Mouse (Mus musculus) heart, embryonic 10.5 days (tissue): ENCODE measurements at regions not wholly inside any gene's neighbourhood (a gene's known extent, or its start where the extent isn't known, plus 50 kb on each side); places are given as distances from the start of the nearest gene placed in this dataset.

ENCODE experiments used
- DNase-seq: peaks from one replicate; pipeline ENCODE4 v3.0.0-alpha.2; 2017; ENCODE audit warnings: low spot score
- H3K27ac ChIP-seq: fragments of 300-500 bp; sonication (generic); 2 replicates; pipeline ENCODE4 v1.5.1; 2016; ENCODE audit warnings: mild to moderate bottlenecking
- H3K27me3 ChIP-seq: fragments of 300-500 bp; sonication (generic); 2 replicates; pipeline ENCODE4 v1.6.1; 2016; ENCODE audit warnings: mild to moderate bottlenecking; ENCODE audit not compliant: poor library complexity, insufficient read depth, severe bottlenecking
- H3K36me3 ChIP-seq: fragments of 300-500 bp; sonication (generic); 2 replicates; pipeline ENCODE4 v1.6.1; 2016; ENCODE audit warnings: mild to moderate bottlenecking, moderate library complexity
- H3K4me1 ChIP-seq: fragments of 300-500 bp; sonication (generic); 2 replicates; pipeline ENCODE4 v1.6.1; 2016; ENCODE audit warnings: mild to moderate bottlenecking
- H3K4me3 ChIP-seq: fragments of 300-500 bp; sonication (generic); 2 replicates; pipeline ENCODE4 v1.5.1; 2016; ENCODE audit warnings: mild to moderate bottlenecking, moderate library complexity
- H3K9me3 ChIP-seq: fragments of 300-500 bp; sonication (generic); 2 replicates; pipeline ENCODE4 v1.6.1; 2016; ENCODE audit warnings: mild to moderate bottlenecking, moderate library complexity
- WGBS: fragments of 180-500 bp; shearing (Covaris S2); methylation state at CpG from one replicate; pipeline ENCODE4 v1.1.7; 2016; 5-methylcytosine and 5-hydroxymethylcytosine counted together

DNA sequence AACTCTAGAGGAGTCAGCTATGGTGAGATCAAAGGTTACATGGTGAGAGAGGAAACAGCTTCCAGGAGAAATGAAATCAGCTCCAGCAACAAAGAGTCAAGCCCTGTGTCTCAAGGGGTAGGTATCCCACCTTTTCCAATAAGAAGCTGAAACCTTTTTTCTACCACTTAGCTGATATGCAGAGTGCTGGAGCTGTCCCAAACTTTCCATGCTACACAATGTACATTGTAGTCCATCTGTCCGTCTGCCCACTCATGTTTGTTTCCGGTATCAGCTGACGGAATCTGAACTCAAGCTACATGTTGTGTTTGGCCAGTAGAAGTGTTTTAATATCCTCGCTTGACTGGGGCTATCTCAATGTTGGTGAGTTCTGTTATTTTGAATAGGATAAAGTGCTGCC lies 83.6 kb upstream of the Ngf start:
- H3K27me3 ChIP-seq: no peaks in the 10 kb centered on the region
- H3K27ac ChIP-seq: no peak overlapping the region
- no peaks in the 10 kb centered on the region for H3K36me3 ChIP-seq
- no peak for DNase-seq
- peaks cover 4% of the 10 kb centered on the region; the same call in 1 of the 2 replicates for H3K4me1 ChIP-seq
- WGBS: 58% methylated on average over 4 of the region's 4 CpGs
- no peaks in the 10 kb centered on the region for H3K9me3 ChIP-seq
- no peak overlapping the region for H3K4me3 ChIP-seq

DNA sequence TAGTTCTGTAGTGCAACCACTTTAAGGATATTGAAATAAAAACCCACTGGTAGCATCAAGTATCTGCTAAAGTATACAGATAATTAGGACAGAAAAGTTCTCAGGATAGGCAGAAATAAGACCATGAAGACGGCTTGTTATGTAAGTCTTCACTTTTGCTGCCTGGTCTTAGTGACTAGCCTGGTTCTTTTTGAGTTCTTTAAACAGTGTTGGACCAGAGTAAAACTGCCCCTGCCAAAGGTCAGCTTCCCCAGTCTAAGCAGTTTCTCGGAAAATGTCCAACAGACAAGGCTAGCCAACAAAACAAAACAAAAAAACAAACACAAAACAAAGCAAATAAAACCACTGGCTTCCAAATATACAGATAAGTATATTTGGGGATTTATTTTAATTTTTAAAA lies 85.1 kb upstream of the Ngf start:
- WGBS: 75% methylated on average over 2 of the region's 2 CpGs
- no peak for DNase-seq
- H3K9me3 ChIP-seq: no peaks in the 10 kb centered on the region
- no peak overlapping the region for H3K27ac ChIP-seq
- H3K27me3 ChIP-seq: no peaks in the 10 kb centered on the region
- no peak overlapping the region for H3K4me3 ChIP-seq
- H3K4me1 ChIP-seq: peaks cover 4% of the 10 kb centered on the region; the same call in 1 of the 2 replicates
- H3K36me3 ChIP-seq: no peaks in the 10 kb centered on the region

DNA sequence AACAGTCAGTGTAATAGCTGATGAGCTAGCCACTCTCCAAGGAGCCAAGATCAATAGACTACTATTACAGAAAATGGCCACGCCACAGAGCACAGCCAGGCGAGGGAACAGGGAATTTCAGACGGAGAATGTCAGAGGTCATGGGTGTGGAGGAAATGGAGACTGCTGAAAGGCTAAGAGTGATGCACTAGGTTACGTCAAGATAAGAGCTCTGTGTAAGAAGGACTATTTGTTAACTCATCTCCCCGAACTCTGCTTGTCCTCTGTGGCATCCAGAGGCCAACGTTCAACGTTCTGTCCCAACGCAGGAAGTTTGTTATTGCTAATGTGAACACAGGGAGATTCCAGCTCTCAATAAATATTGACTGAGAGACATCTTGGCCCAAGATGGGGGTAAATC lies 86.0 kb upstream of the Ngf start:
- Histone ChIP-seq H3K27ac (no peak overlapping the region), H3K27me3 (no peaks in the 10 kb centered on the region), H3K9me3 (no peaks in the 10 kb centered on the region), H3K4me3 (no peak overlapping the region), H3K4me1 (peaks cover 4% of the 10 kb centered on the region; the same call in 1 of the 2 replicates), H3K36me3 (no peaks in the 10 kb centered on the region)
- DNase-seq: no peak
- WGBS: 27% methylated on average over 8 of the region's 8 CpGs

DNA sequence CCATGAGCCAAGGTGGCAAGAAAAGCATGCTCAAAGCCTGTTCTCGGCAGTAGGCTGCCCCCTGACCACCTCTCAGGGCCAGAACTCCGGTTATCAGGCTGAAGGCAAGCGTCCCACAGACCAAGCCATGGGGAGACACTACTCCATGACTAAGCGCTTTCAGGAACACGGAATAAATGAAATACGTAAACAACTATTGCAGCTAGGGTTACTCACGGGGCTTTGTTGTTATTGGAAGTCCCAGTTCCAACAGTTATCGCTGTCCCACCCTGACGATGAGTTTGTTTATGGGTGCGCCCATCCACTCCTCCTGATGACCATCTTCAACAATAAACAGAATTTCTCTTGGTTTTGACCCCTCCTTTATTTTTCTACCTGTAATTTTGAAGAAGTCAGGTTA lies 88.0 kb upstream of the Ngf start:
- Histone ChIP-seq H3K27ac (no peak overlapping the region), H3K4me1 (peaks cover 4% of the 10 kb centered on the region; the same call in 1 of the 2 replicates), H3K9me3 (no peaks in the 10 kb centered on the region), H3K27me3 (no peaks in the 10 kb centered on the region), H3K36me3 (no peaks in the 10 kb centered on the region), H3K4me3 (no peak overlapping the region)
- DNase-seq: no peak
- WGBS: 88% methylated on average over 10 of the region's 10 CpGs

DNA sequence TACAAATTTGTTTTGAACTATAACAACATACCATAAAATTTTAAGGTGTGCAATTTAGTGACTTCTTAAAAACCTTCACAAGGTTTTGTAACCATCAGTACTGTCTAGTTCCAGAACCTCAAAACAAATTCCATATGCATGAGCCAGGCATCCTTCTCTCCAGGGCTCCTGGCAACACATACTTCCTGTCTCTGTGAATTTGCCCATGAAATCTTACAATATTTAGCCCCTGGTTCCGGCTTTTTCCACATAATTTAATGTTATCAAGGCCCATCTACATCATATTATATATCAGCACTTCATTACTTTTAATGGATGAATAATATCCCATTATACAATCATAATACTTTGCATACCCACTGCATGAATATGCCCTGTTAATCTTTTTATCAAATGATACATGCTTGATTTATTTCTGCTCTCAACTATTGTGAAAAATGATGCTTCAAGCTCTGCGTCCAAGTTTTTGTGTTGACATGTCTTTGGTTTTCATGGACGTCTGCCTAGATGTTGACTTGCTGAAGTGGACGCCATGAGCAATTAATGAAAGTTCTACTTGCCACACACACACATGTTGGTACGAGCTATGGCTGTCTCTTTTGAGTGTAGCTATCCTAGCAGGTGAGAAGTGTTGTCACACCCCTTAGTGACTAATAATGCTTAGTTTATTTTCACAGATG lies 95.2 kb upstream of the Ngf start:
- 81% methylated on average over 5 of the region's 5 CpGs for WGBS
- H3K4me1 ChIP-seq: no peaks in the 10 kb centered on the region
- H3K9me3 ChIP-seq: no peaks in the 10 kb centered on the region
- H3K36me3 ChIP-seq: no peaks in the 10 kb centered on the region
- no peak overlapping the region for H3K4me3 ChIP-seq
- no peak overlapping the region for H3K27ac ChIP-seq
- no peaks in the 10 kb centered on the region for H3K27me3 ChIP-seq
- no peak for DNase-seq

DNA sequence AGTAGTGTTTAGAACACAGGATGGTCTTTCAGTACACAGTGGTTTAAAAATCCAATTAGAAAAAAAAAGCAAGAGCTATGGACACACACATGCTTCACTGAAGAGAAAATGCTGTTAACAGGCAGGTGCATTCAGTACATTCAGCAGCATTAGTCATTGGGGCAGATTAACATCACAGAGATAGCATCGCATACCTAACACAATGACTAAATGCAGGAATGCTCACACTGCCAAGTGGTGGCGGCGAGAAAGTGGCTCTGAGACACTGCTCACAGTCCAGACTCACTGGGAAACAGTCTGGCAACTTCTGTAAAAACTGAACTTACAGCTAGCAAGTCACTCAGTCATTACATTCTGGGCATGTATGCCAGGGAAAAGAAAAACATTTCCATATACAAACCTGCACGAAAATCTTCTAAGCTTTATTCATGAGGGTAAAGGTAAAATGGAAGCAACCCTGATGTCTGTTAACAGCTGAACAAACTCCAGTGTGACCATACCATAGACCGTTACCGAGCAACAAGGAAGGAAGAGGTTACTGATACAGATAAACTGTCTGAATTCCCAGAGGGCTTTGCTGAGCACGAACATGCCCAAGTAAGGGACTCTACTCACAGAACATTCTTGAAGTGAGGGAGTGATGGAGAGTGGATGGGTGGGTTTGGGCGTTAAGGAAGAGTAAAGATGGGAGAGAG lies 97.4 kb upstream of the Ngf start:
- no peak for DNase-seq
- H3K4me1 ChIP-seq: no peaks in the 10 kb centered on the region
- no peaks in the 10 kb centered on the region for H3K27me3 ChIP-seq
- H3K9me3 ChIP-seq: no peaks in the 10 kb centered on the region
- H3K4me3 ChIP-seq: no peak overlapping the region
- 56% methylated on average over 8 of the region's 8 CpGs for WGBS
- H3K36me3 ChIP-seq: no peaks in the 10 kb centered on the region
- no peak overlapping the region for H3K27ac ChIP-seq

DNA sequence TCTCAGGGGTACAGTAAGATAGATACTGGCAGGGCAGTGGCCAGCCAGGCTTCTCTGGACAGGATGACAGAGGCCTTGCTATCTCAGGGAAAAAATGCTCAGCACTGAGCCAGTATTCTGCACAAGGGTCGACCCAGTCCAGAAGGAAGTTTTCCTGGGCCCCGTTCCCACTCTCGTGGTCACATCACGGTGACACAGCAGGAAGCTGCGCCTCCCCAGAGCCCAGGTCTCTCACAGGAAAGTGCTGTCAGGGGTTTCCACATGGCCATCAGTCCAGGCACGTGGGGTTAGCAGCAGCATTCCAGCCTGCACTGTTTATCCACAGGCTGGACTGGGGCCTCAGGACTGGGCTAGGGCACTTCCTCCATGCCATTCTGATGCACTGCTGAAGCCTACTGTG lies 103.5 kb upstream of the Ngf start:
- WGBS: 41% methylated on average over 6 of the region's 6 CpGs
- peaks cover 7% of the 10 kb centered on the region; the same call in 1 of the 2 replicates for H3K4me1 ChIP-seq
- H3K36me3 ChIP-seq: no peaks in the 10 kb centered on the region
- no peaks in the 10 kb centered on the region for H3K9me3 ChIP-seq
- no peak overlapping the region for H3K27ac ChIP-seq
- DNase-seq: peak; percentile 81
- no peaks in the 10 kb centered on the region for H3K27me3 ChIP-seq
- no peak overlapping the region for H3K4me3 ChIP-seq

DNA sequence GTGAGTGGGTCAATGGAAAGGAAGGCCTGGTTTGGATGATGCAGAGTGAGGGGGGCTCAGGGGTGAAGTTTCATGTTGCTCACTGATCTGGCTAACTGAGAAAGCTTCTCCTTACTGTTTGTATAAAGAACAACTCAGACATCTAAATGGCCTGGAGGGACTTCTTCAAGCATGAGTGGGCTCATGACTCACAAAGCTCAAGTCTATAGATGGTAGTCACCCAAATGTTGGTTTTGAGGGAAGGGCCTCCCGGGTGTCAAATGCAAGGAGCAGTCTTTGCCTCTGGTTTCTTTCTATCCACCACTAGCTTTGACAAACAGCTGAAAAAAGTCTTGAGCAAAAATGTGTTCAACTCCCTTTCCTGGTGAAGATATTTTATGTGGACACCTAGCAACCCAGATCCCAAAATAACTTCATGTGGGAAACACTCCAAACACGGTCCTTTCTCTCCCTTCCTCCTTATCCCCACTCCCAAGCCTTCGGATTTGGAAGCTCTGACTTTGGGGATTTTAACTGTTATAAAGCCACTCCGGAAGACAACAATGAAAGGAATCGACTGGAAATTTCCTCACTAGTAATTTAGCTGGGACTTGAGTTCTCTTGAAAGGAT lies 105.3 kb upstream of the Ngf start:
- WGBS: 72% methylated on average over 5 of the region's 5 CpGs
- DNase-seq: no peak
- no peak overlapping the region for H3K27ac ChIP-seq
- H3K4me3 ChIP-seq: no peak overlapping the region
- H3K9me3 ChIP-seq: no peaks in the 10 kb centered on the region
- no peaks in the 10 kb centered on the region; the same call in 1 of the 2 replicates for H3K27me3 ChIP-seq
- peaks cover 7% of the 10 kb centered on the region; the same call in 1 of the 2 replicates for H3K4me1 ChIP-seq
- no peaks in the 10 kb centered on the region for H3K36me3 ChIP-seq

DNA sequence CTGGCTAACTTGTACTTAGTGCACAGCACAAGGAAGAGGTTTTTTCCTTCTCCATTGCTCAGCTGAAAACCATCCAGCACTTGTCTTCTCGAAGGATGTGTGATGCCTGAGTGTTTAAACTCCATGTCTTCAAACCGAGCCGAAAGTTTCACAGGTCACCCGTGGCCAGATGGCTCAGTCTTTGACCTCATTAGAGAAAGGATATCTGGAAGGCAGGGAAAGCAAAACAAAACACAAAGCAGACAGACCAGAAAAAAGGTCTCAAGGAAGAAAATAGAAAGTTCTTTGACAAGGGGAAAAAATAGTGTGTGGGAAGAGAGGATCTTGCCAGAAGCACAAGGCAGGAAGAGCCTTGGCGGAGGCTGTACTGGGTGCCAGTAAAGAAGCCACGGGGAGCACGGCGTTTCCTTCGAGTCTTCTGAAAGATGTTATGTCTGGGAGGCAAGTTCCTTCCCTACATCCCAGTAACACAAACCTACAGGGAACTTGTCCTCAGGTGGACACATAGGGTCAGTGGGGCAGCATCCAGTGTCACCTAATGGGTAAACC lies 108.9 kb upstream of the Ngf start:
- Histone ChIP-seq H3K4me1 (no peaks in the 10 kb centered on the region), H3K36me3 (no peaks in the 10 kb centered on the region), H3K4me3 (no peak overlapping the region), H3K27ac (no peak overlapping the region), H3K9me3 (no peaks in the 10 kb centered on the region), H3K27me3 (no peaks in the 10 kb centered on the region; the same call in 1 of the 2 replicates)
- 59% methylated on average over 9 of the region's 9 CpGs for WGBS
- DNase-seq: no peak

DNA sequence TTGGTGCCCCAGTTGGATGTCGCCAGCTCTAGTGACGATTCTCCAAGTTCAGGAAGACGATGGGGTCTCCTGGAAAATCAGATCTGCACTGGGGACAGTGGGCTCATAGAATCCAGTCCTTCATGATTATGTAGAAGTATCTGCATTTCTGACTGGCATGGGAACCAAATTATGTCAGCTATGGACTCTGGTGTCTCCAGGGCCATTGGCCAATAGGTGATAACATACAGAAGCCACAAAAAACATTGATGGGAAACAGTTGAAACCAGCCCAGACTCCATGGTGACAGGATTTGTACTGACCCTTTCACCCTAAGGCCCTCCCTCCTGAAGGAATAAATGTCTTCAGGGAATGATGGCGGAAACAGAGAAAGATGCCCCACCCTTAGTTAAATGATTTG lies 110.9 kb upstream of the Ngf start:
- no peak for DNase-seq
- H3K4me1 ChIP-seq: no peaks in the 10 kb centered on the region
- H3K27me3 ChIP-seq: no peaks in the 10 kb centered on the region; the same call in 1 of the 2 replicates
- H3K4me3 ChIP-seq: no peak overlapping the region
- no peaks in the 10 kb centered on the region for H3K36me3 ChIP-seq
- no peaks in the 10 kb centered on the region for H3K9me3 ChIP-seq
- WGBS: 80% methylated on average over 4 of the region's 4 CpGs
- H3K27ac ChIP-seq: no peak overlapping the region

DNA sequence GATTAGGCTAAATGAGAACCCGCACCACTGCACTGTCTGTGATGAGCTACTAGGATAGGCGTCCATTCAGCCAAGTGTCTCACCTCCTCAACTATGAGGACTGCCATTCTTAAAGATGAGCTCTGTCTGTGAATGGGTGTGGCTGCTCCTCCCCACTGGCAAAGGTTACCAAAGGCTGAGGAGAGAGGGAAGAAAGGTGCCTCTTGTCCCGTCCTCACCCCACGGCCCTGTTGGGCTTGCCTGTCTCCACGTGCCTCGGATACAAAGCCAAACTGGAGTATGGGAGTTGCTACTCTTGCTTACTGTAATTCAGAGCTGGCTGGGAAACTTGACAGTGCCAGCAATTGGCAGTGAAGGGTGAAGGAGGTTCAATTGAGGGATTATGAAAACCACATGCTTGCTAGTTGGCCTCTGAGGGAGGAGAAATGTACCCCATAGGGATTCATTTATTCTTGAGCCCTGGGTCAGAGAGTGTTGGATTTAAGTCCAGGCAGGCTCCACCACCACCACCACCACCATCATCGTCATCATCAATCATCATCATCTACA lies 112.6 kb upstream of the Ngf start:
- Histone ChIP-seq H3K4me3 (no peak overlapping the region), H3K4me1 (no peaks in the 10 kb centered on the region), H3K27me3 (no peaks in the 10 kb centered on the region; the same call in 1 of the 2 replicates), H3K27ac (no peak overlapping the region), H3K36me3 (no peaks in the 10 kb centered on the region), H3K9me3 (no peaks in the 10 kb centered on the region)
- no peak for DNase-seq
- 75% methylated on average over 7 of the region's 7 CpGs for WGBS

DNA sequence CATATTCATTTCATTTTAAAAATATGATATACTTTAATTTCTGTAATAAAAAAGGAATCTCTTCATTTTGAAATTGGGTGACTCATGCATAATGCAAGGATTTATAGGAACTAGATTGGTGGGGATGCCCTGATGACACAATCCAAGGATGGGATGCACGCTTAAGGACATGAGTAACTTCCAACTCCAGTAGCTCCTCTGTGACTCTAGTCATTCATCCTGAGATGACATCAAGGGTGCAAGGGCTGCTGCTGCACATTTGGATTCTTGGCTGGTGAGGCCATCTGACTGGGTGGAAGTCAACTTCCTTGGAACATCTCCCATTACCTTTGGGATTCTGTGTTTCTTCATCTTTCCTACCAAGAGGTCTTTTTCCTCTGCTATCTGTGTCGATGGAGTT lies 114.4 kb upstream of the Ngf start:
- Histone ChIP-seq H3K9me3 (no peaks in the 10 kb centered on the region), H3K4me1 (no peaks in the 10 kb centered on the region), H3K36me3 (no peaks in the 10 kb centered on the region), H3K4me3 (no peak overlapping the region), H3K27me3 (no peaks in the 10 kb centered on the region; the same call in 1 of the 2 replicates), H3K27ac (no peak overlapping the region)
- 95% methylated on average over 2 of the region's 2 CpGs for WGBS
- no peak for DNase-seq

DNA sequence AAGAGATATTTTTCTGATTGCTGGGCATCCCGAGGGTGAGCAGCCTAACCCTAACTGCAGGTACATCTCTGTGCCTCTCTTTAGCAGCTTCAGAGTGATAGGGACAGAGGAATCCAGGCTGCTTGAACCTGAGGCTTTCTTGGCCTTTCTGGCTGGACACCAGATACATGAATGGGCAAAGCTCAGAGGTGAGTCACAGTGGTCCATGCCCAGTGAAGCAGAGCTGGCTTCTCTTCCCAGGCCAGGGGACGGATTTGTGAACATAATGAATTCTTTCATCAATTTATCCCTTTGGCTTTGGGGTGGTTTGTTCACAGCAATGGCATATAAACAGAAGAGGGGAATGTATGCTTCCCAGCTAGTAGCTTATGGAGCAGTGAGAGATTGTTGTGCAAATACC lies 114.9 kb upstream of the Ngf start:
- H3K27me3 ChIP-seq: no peaks in the 10 kb centered on the region; the same call in 1 of the 2 replicates
- no peak overlapping the region for H3K4me3 ChIP-seq
- no peak overlapping the region for H3K27ac ChIP-seq
- H3K9me3 ChIP-seq: no peaks in the 10 kb centered on the region
- H3K4me1 ChIP-seq: no peaks in the 10 kb centered on the region
- DNase-seq: no peak
- H3K36me3 ChIP-seq: no peaks in the 10 kb centered on the region
- WGBS: 77% methylated on average over 2 of the region's 2 CpGs
